Mouse (Mus musculus): ENCODE measurements around the gene Tmc8.

DNA sequence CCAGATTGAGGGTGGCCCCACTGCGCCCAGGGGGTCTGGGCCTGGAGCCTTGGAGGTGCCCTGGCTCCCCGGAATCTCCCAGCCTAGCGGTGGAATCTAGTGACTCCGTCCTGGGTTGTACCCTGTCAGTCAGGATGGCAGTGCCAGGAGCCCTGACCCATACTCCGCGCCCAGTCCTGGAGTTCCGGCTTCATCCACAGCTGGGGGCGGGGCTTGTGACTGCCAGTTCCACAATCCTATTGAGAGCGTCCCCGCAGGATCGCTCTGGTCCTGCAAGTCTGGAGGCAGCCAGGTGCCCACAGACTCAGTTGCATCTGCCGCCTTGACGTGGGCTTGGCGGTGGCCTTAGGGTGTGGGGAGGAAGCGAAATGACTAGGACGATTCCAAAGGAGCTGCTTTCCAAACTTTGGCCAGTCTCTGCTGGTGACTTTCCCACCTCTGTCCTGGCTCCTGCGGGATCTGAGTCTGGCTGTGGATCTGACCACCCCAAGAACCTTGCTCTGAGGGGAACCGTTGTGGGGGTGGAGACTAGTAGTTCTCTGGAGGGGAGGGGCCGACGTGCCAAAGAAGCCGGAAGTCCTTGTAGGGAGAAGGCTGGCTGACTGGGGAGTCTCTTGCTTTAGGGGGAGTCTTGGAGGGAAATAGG, 28.6 kb downstream of the Tmc8 start:
- TF ChIP-seq GATA1 (IDR thresholded peaks at IDR 0.05; ENCODE audit: borderline replicate concordance, low read length) (no peak), FLI1 (IDR thresholded peaks at IDR 0.05; ENCODE audit: low read length) (no peak)

All from megakaryocyte, embryonic 14.5 days (primary cell).